Mouse (Mus musculus): ENCODE data around the gene Itgb1bp1. TPM values are rescaled to one million over a fixed set of nuclear protein-coding genes. Genes with fewer than 3 reads are reported as not detected.

Itgb1bp1 gene
- polyA plus RNA-seq, 1 experiment from 2014 or later, result 43.7 TPM

DNA sequence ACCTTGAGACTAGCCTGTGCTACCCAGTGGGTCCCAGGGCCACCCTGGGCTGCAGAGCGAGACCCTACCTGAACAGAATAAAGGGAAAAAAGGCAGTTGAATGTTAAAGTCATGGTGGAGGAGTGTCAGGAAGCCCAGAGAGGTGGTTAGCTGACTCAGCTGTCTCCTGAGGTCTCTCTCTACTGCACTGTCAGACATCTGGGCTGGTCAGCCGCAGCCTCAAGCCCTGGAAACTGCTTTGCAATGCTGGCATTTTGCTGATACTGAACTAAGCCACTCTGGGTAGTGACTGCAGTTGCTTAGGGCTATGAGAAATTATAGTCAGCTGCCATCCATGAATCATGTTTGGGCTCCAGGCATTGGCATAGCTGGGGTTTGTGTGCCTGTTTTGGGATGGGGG is 51.5 kb downstream of the Itgb1bp1 start:
- Histone ChIP-seq H3K36me3 (peaks cover 99% of the 10 kb centered on the region), H3K9me3 (no peaks in the 10 kb centered on the region), H3K9ac (replicated peaks) (no peak overlapping the region), H3K4me2 (no peak overlapping the region), H3K4me1 (replicated peaks) (no peaks in the 10 kb centered on the region), H3K4me3 (replicated peaks) (no peak overlapping the region), H3K27me3 (no peaks in the 10 kb centered on the region), H3K27ac (no peak overlapping the region)
- no peak for ATAC-seq (ENCODE audit: insufficient number of reproducible peaks, insufficient read depth, low FRiP score, low TSS enrichment, low read depth)
- WGBS, result 86% methylated on average over 2 of the region's 2 CpGs

DNA sequence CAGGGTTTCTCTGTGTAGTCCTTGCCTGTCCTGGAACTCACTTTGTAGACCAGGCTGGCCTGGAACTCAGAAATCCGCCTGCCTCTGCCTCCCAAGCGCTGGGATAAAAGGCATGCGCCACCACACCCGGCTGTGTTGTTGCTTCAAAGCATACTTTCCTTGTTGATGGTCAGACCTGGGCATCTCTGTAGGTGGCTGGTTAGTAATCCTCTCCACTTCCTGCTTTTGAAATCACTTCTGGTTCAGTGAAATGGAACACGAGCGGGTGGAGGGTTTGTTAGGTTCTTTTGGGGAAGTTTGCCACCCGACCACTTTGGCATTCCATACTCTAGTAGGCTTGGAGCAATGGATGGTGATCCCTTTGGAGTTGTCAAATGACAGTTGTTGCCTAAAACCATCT is 52.4 kb downstream of the Itgb1bp1 start:
- Histone ChIP-seq H3K27ac (no peak overlapping the region), H3K4me3 (replicated peaks) (no peak overlapping the region), H3K9ac (replicated peaks) (no peak overlapping the region), H3K4me2 (no peak overlapping the region), H3K36me3 (peaks cover 98% of the 10 kb centered on the region), H3K9me3 (no peaks in the 10 kb centered on the region), H3K27me3 (no peaks in the 10 kb centered on the region), H3K4me1 (replicated peaks) (no peaks in the 10 kb centered on the region)
- no peak for ATAC-seq (ENCODE audit: insufficient number of reproducible peaks, insufficient read depth, low FRiP score, low TSS enrichment, low read depth)
- WGBS, result 93% methylated on average over 7 of the region's 7 CpGs

DNA sequence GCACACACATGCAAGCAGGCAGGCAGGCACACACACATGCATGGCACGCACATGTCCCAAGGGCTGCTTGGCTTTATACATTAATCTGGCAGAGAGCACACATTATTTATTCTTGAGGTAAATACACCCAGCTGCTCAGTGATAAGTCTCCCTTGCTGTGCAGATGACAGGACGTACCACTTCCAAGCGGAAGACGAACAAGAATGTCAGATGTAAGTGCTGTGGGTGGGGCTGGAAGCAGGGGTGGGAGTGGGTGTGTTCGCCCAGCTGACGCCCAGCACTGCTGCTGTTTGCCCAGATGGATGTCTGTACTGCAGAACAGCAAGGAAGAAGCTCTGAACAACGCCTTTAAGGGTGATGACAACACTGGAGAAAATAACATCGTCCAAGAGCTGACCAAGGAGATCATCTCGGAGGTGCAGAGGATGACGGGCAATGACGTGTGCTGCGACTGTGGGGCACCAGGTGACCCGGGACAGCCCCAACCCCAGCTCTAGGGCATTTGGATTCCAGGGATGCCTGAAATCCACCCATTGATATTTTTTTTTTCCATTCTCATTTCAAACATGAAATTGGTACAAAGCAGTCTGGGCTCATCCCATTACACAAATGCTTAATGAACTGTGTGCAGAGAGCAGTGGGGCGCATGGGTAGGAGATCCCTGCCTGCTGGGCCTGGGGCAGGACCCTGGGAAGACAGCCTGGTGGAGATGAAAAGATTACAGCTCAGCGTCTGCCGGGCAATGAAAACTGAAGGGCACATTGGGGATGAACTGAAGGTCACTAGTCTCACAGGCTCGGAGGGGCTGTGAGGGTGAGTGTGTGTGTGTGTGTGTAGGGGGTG is 56.8 kb downstream of the Itgb1bp1 start:
- ATAC-seq (ENCODE audit: insufficient number of reproducible peaks, insufficient read depth, low FRiP score, low TSS enrichment, low read depth), result no peak
- Histone ChIP-seq H3K4me2 (no peak overlapping the region), H3K4me1 (replicated peaks) (0 out of 2 replicates have a peak, but pooled peaks cover 4% of the 10 kb centered on the region), H3K9ac (replicated peaks) (no peak overlapping the region), H3K4me3 (replicated peaks) (no peak overlapping the region), H3K9me3 (no peaks in the 10 kb centered on the region), H3K36me3 (peaks cover 66% of the 10 kb centered on the region), H3K27ac (no peak overlapping the region), H3K27me3 (no peaks in the 10 kb centered on the region)
- WGBS, result 85% methylated on average over 17 of the region's 17 CpGs

DNA sequence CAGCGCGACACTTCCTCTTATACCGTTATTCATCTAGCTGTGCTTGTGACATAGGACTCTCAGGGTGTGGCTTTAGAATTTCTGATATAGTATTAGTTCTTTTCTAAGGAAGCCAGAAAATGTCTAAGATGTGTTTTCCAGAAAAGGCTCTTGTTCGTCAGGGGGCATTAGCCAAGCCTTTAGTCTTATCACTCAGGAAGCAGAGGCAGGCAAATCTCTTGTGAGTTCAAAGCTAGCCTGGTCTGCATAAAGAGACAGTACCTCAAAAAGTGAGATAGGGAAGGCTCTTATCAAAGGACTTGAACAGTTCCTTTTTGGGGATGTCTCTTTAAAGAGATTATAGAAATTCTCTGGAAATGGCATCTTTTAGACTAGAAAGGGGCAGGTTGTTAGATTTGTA is 57.4 kb downstream of the Itgb1bp1 start:
- no peak overlapping the region for H3K4me2 ChIP-seq
- no peak for ATAC-seq (ENCODE audit: insufficient number of reproducible peaks, insufficient read depth, low FRiP score, low TSS enrichment, low read depth)
- H3K4me1 ChIP-seq (replicated peaks), result 0 out of 2 replicates have a peak, but pooled peaks cover 4% of the 10 kb centered on the region
- peaks cover 66% of the 10 kb centered on the region for H3K36me3 ChIP-seq
- no peak overlapping the region for H3K9ac ChIP-seq (replicated peaks)
- no peak overlapping the region for H3K27ac ChIP-seq
- H3K9me3 ChIP-seq, result no peaks in the 10 kb centered on the region
- H3K4me3 ChIP-seq (replicated peaks), result no peak overlapping the region
- H3K27me3 ChIP-seq, result no peaks in the 10 kb centered on the region
- 90% methylated on average over 4 of the region's 4 CpGs for WGBS

- ATAC-seq (ENCODE audit: insufficient number of reproducible peaks, insufficient read depth, low FRiP score, low TSS enrichment, low read depth), result no peak
- no peak overlapping the region for H3K4me2 ChIP-seq
- peaks cover 65% of the 10 kb centered on the region for H3K36me3 ChIP-seq
- H3K4me1 ChIP-seq (replicated peaks), result 0 out of 2 replicates have a peak, but pooled peaks cover 4% of the 10 kb centered on the region
- WGBS, result 63% methylated on average over 6 of the region's 6 CpGs
- H3K9me3 ChIP-seq, result no peaks in the 10 kb centered on the region
- no peak overlapping the region for H3K4me3 ChIP-seq (replicated peaks)
- no peak overlapping the region for H3K9ac ChIP-seq (replicated peaks)
- no peak overlapping the region for H3K27ac ChIP-seq
- H3K27me3 ChIP-seq, result no peaks in the 10 kb centered on the region
Measured at GRCm38 (mm10) chr12:21227076-21227980, 58.8 kb downstream of the Itgb1bp1 start.

GRCm38 (mm10) chr12:21226316-21226715 is 59.8 kb downstream of the Itgb1bp1 start:
- H3K27ac ChIP-seq, result no peak overlapping the region
- no peak overlapping the region for H3K4me2 ChIP-seq
- 80% methylated on average over 9 of the region's 9 CpGs for WGBS
- peaks cover 65% of the 10 kb centered on the region for H3K36me3 ChIP-seq
- ATAC-seq (ENCODE audit: insufficient number of reproducible peaks, insufficient read depth, low FRiP score, low TSS enrichment, low read depth), result no peak
- H3K9ac ChIP-seq (replicated peaks), result no peak overlapping the region
- H3K27me3 ChIP-seq, result no peaks in the 10 kb centered on the region
- H3K4me3 ChIP-seq (replicated peaks), result no peak overlapping the region
- no peaks in the 10 kb centered on the region for H3K9me3 ChIP-seq
- H3K4me1 ChIP-seq (replicated peaks), result 0 out of 2 replicates have a peak, but pooled peaks cover 4% of the 10 kb centered on the region

- Histone ChIP-seq H3K27ac (no peak overlapping the region), H3K9me3 (no peaks in the 10 kb centered on the region), H3K4me1 (replicated peaks) (0 out of 2 replicates have a peak, but pooled peaks cover 4% of the 10 kb centered on the region), H3K36me3 (peaks cover 65% of the 10 kb centered on the region), H3K27me3 (no peaks in the 10 kb centered on the region), H3K9ac (replicated peaks) (no peak overlapping the region), H3K4me2 (no peak overlapping the region), H3K4me3 (replicated peaks) (no peak overlapping the region)
- ATAC-seq (ENCODE audit: insufficient number of reproducible peaks, insufficient read depth, low FRiP score, low TSS enrichment, low read depth), result no peak
- WGBS, result 77% methylated on average over 8 of the region's 8 CpGs
Measured at GRCm38 (mm10) chr12:21225358-21225757, 60.7 kb downstream of the Itgb1bp1 start.

- WGBS, result 81% methylated on average over 4 of the region's 4 CpGs
- 0 out of 2 replicates have a peak, but pooled peaks cover 4% of the 10 kb centered on the region for H3K4me1 ChIP-seq (replicated peaks)
- H3K27ac ChIP-seq, result no peak overlapping the region
- no peaks in the 10 kb centered on the region for H3K9me3 ChIP-seq
- ATAC-seq (ENCODE audit: insufficient number of reproducible peaks, insufficient read depth, low FRiP score, low TSS enrichment, low read depth), result no peak
- H3K27me3 ChIP-seq, result no peaks in the 10 kb centered on the region
- no peak overlapping the region for H3K9ac ChIP-seq (replicated peaks)
- H3K36me3 ChIP-seq, result peaks cover 55% of the 10 kb centered on the region
- H3K4me3 ChIP-seq (replicated peaks), result no peak overlapping the region
- no peak overlapping the region for H3K4me2 ChIP-seq
Measured at GRCm38 (mm10) chr12:21223923-21224322, 62.2 kb downstream of the Itgb1bp1 start.

DNA sequence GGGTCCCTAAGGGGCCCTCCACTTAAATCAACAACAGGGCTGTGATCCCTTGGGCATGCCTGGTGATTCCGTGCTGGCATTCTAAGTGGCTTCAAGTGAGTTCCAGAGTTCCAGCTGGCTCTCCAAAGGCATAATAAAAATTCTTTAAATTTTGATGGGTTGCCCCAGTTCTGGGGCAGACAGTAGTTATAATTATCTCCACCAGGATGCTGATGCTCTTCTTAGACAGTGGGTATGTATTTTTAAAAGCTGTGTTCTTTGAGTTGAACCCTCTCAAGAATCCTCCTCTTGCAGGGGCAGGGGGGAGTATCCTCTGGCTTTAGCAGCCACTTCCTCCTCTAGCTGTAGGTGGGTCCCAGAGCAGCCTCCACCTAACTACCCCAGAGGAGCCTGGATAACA is 65.5 kb downstream of the Itgb1bp1 start:
- Histone ChIP-seq H3K36me3 (peaks cover 85% of the 10 kb centered on the region), H3K27ac (no peak overlapping the region), H3K27me3 (no peaks in the 10 kb centered on the region), H3K4me2 (no peak overlapping the region), H3K4me3 (replicated peaks) (no peak overlapping the region), H3K9ac (replicated peaks) (no peak overlapping the region), H3K9me3 (no peaks in the 10 kb centered on the region), H3K4me1 (replicated peaks) (no peaks in the 10 kb centered on the region)
- no peak for ATAC-seq (ENCODE audit: insufficient number of reproducible peaks, insufficient read depth, low FRiP score, low TSS enrichment, low read depth)
- WGBS, result 57% methylated on average over 1 of the region's 1 CpGs

DNA sequence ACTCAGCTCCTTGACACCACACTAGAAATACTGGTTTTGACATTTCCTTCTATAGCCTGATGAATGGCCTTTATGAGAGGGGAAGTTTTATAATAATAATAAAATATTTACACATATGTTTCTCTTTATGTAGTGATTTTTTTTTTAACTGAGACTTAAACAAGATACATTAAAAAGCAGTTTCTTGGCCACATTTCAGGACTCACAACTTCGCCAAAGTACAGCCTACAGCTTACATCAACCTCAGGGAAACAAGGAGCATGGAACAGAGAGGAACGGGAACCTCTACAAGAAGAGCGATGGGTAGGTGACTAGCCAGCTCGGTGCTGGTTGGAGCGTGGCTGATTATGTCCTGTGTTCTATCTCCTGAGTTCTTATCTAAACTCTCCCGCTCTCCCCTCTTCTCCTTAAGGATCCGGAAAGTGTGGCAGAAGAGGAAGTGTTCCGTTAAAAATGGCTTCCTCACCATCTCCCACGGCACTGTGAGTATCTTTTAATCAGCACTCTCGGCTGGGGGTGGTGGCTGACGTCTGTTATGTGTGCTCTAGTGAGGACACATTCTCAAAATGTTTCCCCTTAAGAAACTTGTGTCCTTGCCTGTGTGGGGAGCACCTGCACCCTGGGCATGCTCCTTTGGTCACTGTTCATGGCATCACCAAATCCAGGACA is 68.2 kb downstream of the Itgb1bp1 start:
- Histone ChIP-seq H3K36me3 (peaks cover 87% of the 10 kb centered on the region), H3K4me3 (replicated peaks) (no peak overlapping the region), H3K9ac (replicated peaks) (no peak overlapping the region), H3K4me2 (no peak overlapping the region), H3K9me3 (no peaks in the 10 kb centered on the region), H3K27me3 (no peaks in the 10 kb centered on the region), H3K4me1 (replicated peaks) (no peaks in the 10 kb centered on the region), H3K27ac (no peak overlapping the region)
- WGBS, result 77% methylated on average over 11 of the region's 11 CpGs
- ATAC-seq (ENCODE audit: insufficient number of reproducible peaks, insufficient read depth, low FRiP score, low TSS enrichment, low read depth), result no peak
